Mouse (Mus musculus) frontal cortex, postnatal 36 days (tissue): ENCODE measurements around the gene Ankrd33.
"Not testable (repeated sequence)": the region's sequence is repeated elsewhere in the genome, so short reads cannot be mapped to it uniquely, and the experiment has no call there.

Experiments
- DNase-seq, 2 experiments: peaks; one replicate each; pipeline ENCODE4 v3.0.0; 2022; ENCODE audit warnings: low spot score in 2 of 2

Ankrd33 gene

DNA sequence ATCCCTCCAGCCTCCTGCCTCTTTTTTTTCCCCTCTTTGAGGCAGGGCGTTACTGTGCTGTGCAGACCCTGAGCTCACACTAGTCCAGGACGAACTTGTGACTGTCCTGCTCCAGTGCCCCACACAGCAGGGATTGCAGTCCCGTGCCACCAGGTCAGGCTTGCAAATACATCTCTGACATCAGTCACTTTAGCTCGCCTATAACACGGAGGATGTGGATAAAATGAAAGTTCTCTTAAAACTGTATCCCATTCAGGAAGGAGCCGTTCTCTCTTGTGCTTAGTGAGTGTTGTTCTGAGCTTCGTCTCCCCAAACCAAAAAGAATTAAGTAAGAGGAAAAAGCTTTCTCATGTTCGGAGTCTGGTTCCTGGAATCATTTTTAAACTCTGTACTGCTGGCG is 29.1 kb upstream of the Ankrd33 start:
- no peak for DNase-seq

- no peak for DNase-seq
Observed at GRCm38 (mm10) chr15:101086956-101087355, 28.6 kb upstream of the Ankrd33 start.

DNA sequence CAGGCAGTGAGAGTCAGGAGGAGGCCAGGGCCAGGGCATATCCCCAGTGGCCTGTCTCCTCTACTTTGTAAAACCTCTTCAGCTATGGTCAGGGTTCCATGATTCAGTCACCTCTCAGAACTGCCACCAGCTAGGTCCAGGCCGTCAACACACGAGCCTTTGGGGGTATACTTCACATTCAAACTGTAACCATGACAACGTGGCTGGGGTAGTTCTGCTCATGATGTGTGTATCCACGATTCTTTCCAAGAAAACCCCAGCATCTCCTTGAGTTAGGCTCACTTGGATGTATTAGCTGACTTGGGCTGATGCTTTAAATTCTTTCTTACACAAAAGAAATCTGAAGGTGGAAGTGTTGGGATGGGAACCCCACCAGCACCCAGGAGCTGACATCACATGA is 27.3 kb upstream of the Ankrd33 start:
- peak in 1 of 2 experiments; percentile 14 for DNase-seq

DNA sequence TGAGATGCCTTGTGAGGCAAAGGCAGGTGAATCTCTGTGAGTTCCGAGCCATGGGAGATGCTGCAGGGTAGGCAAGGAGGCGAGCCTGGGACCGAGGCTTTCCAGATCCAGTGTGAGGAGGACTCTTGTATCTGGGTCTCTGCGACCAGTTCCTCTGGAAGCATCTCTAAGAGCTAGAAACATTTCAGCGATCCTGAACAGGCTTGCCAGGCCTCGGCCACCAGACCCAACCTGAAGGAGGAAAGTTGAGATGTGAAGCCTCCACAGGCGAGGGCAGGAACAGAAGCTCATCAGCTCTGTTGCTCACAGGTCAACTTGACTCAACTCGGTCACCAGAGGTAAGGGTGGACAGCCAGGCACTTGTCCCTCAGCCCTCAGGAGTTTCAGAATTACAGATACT is 24.0 kb upstream of the Ankrd33 start:
- no peak for DNase-seq

DNA sequence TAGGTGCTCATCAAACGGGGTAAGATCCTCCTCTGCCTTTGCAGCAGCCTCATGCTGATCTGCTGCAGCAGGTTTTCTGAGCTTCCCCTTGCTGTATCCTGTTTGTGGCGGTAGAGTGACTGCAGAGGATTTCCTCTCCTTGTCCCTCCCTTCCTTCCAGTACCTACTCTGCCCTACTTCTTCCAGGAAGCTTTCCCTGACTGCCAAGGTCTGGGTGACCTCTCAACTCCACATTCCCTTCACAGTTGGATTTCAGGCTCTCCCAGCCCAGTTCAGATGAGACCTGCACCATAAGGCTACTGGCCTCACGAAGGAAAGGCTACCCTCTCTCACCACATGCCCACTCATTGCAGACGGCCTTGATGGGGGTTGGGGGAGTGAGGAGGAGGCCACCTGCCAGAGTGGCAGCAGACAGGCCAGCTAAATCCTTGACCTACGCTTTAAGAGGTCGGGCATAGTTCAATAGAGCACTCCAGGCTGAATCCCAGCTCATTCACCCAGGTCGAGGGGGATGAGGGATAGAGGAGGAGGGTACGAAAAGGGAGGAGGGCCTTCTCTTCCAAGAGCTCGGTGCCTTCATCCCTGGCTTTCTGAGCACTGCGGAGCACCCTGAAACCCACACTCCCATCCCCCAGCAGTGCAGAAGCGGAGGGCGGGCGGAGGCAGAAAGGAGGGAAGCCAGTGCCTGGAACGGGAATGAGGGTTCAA is 23.3 kb upstream of the Ankrd33 start:
- DNase-seq = no peak

- peak in 1 of 2 experiments; percentile 54 for DNase-seq
Observed at GRCm38 (mm10) chr15:101092829-101093648, 22.5 kb upstream of the Ankrd33 start.

DNA sequence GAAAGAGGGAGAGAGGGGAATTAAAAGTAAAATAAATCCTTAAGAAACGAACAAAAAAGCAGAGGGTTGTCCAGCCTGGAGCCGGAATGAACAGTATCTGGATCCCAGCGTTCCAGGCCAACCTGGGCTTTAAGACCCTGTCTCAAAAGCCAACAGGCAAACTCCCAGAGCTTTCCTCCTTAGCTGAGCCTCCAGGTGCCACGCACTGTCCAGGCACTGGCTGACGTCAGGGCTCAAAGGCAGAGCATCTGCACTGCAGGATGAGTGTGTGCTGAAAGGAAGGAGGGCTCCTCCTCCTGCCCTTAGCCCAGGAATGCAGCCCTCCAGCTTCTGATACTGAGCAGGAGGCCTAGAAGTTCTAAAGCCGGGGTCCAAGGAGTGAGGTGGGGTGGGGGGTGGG is 21.6 kb upstream of the Ankrd33 start:
- DNase-seq = no peak

- no peak for DNase-seq
Observed at GRCm38 (mm10) chr15:101094979-101095378, 20.6 kb upstream of the Ankrd33 start.

- DNase-seq = no peak
Observed at GRCm38 (mm10) chr15:101095392-101095791, 20.2 kb upstream of the Ankrd33 start.

GRCm38 (mm10) chr15:101097985-101098651 is 17.4 kb upstream of the Ankrd33 start:
- no peak for DNase-seq

DNA sequence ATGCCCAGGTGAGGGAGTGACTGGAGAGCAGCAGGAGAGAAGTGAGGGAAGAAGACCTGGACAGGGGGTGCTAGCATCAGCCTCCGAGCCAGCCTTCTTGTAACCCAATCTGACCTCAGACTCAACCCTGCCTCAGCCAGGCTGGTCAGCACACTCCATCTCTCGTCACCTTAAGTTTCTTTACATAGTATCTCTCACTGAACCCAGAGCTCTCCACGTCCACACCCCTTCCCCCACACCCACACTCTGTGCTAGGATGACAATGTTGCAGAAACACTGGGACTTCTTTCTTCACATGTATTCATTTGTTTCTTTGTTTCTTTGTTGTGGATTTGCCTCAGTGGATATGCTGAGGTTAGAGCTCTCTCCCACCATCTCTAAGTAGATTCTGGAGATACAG is 14.6 kb upstream of the Ankrd33 start:
- no peak for DNase-seq

GRCm38 (mm10) chr15:101103605-101104304 is 11.8 kb upstream of the Ankrd33 start:
- no peak for DNase-seq

DNA sequence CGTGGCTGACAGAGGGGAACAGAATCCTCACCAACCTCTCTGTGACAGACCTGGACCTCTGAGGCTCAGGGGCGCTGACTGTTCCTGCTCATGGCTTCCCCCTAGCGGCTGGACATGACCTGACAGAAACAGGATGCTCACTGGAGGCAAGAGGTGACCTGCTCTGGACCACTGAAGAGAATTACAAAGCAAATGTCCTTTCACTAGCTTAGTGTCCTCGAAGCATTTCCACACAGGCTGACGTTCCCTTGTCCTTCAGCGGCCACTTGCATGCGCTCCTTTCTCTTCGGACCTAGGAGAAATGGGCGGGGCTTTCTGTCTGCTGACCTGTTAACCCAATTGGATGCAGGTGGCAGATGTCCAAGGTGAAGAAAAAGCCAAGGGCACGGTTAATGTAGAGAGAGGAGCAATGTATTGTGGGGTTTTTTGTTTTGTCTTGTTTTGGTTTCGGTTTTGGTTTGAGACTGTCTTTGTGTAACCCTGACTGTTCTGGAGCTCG is 10.0 kb upstream of the Ankrd33 start:
- peak; percentile 71 to 73 for DNase-seq

DNA sequence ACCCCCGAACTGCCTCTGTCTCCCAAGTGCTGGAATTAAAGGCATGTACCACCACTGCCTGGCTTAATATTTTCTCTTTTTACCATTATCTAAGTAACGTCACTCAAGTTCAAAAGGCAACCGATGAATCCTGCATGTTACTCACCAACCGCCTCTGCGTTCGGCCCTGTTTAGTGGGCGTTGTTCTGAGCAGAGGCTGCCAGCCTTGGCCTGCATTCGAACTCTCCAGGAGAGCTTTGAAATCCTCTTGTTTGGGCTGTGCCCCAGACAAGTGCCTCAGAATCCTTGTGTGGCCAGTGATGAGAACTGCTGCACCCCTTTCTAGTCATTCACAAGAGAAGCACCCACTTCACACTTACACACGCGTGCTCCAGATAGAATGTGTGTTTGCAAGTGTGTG is 9.5 kb upstream of the Ankrd33 start:
- DNase-seq = peak in 1 of 2 experiments; percentile 13

DNA sequence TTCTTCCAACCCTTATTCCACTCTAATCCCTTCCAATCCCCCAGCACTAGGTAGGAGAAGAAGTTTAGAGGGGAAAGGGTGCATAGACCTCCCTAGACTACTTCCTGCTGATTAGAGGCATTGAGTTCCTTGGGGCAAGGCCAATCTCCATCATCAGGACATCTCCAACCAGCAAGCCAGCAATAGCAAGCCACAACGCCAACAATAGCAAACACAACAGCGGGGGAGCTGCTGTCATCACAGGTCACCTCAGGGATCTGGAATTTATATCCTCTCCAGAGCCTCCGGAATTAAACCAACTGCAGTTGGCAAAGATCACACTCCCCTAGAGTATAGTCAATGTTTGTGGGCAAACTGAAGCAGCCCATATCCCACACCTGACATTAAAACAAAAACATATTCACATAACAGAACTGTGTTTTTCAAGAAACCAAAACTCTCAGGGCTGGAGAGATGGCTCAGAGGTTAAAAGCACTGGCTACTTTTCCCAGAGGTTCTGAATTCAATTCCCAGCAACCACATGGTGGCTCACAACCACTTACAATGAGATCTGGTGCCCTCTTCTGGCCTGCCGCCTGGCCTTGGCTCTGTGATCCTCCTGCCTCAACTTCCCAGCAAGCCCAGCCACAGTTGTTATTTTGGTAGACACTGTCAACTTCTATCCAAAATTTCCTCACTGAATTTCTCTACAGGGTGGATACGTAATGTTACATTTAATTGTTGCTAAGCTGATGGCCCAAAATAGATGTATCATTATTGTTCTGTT is 7.5 kb upstream of the Ankrd33 start:
- no peak for DNase-seq

DNA sequence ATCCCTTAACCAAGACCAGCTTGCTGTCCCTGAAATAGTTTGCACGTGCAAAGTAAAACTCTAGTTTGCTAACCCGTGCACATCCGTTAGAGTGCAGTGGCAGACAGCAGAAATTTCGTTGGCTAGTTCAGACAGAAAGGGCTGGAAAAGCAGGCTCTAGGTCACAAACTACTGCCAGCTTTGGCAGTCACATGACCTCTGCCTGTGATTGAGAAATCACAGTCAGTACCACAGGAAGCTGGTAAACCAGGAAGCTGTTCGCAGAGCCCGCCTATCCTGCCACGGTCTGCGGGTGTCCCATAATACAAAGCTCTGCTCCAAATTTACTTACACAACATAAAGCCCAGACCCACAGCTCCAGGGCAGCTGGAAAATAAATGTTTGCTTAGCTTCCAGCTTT is 2.4 kb upstream of the Ankrd33 start:
- DNase-seq = no peak

GRCm38 (mm10) chr15:101113778-101114177 is 1.8 kb upstream of the Ankrd33 start:
- not testable (repeated sequence) for DNase-seq

GRCm38 (mm10) chr15:101118399-101119125 is 3.0 kb downstream of the Ankrd33 start:
- no peak for DNase-seq

DNA sequence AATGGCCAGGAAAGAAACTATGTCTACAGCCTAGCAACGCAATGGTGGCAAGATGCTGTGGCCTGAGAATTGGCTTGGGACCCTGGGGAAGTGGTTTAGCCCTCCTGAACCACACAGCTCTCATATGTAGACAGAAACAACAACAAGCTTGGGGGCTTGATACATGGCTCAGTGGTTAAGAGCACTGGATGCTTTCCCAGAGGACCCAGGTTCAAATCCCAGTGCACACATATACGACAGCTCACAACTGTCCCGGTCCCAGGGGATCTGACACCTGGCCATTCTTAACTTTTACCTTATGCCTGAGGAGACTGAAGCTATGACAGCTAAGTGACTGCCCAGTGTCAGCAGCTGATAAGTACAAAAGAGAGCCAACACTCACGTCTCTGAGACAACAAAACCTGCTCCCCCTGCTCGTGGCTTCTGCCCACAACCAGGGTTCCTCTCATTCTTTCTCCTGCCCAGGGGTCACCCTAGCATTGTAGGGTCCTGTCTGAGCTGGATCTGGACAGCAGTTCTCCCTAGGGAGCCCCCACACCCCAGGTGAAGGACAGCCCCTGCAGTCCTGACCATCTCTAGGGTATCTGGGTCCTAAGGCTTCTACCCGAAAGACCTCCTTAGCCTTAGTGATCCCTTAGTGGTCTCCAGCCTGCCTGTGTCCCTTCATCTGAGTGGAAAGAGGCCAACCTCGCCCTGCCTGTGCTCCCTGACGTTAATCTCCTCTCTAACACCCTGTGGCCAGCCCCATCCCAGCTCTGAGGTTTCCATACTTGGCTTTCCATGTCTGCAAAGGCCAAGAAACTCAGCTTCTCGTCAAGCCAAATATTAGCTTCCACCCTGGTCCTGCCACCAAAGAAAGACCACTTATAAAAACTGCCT is 6.1 kb downstream of the Ankrd33 start:
- DNase-seq = no peak

DNA sequence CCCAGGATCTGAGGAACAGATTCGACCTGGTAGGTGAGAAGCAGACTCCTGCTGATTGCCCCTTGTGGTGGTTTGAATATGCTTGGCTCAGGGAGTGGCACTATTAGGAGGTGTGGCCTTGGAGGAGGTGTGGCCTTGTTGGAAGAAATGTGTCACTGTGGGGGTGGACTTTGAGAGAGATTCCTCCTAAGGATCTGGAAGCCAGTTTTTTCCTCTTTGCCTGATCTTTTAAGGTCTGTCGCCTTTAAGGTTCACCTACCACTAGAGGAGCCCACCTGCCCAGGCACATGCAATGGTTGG is 6.7 kb downstream of the Ankrd33 start:
- no peak for DNase-seq
